Mouse (Mus musculus) ES-Bruce4 (cell line): ENCODE results near the gene S100a6.

Source experiments
- CTCF ChIP-seq: IDR thresholded peaks from one replicate; pipeline ENCODE4 v1.8.1; 2011; ENCODE audit warnings: low read depth, low read length
- EP300 ChIP-seq: IDR thresholded peaks from 2 replicates; pipeline ENCODE4 v1.6.1; 2011; ENCODE audit warnings: low read depth, low read length; ENCODE audit not compliant: insufficient read depth
- POLR2A ChIP-seq: IDR thresholded peaks from one replicate; pipeline ENCODE4 v1.8.1; 2011; ENCODE audit warnings: low read length; ENCODE audit not compliant: insufficient read depth

DNA sequence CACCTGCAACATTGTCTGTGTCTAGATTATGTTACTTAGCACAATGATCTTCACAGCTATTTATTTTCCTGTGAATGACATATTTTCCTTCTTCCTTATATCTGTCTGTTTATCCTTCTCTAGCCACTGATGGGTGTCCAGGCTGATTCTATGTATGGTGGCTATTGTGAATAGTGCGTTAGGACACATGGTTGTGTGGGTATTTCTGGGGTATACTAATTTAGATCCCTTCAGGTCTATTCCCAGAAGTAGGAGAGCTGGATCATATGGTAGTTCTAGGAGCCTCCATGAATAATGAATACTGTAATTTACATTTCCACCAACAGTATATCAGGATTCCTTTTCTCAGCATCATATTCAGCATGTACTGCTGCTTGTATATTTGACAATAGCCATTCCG is 37.1 kb downstream of the S100a6 start:
- TF ChIP-seq CTCF (no peak), EP300 (no peak), POLR2A (no peak)
